Mouse (Mus musculus) heart, adult 18-20 months (tissue): ENCODE measurements around the gene Samd4b. TPM values are rescaled to one million over a fixed set of nuclear protein-coding genes. Genes with fewer than 3 reads are reported as not detected.
A peak's percentile ranks its signal among the peaks of the same experiment; 100 is the strongest.
"Not testable (repeated sequence)": the region's sequence is repeated elsewhere in the genome, so short reads cannot be mapped to it uniquely, and the experiment has no call there.

Experiments used
- DNase-seq, 2 experiments: peaks; one replicate each; pipeline ENCODE4 v3.0.0; 2021 to 2022; ENCODE audit warnings: mixed read lengths in 1 of 2
- long read RNA-seq, 2 experiments: library from polyadenylated mRNA; stranded (forward); transcript quantifications; one replicate each; pipeline ENCODE4 v2.0.0; 2021
- total RNA-seq, 2 experiments: library from RNA; stranded (reverse); gene quantifications; 2 replicates each; pipeline ENCODE4 v1.2.3; 2021

Samd4b gene
- total RNA-seq = 10 to 100 TPM; 19.6 to 22.1 TPM
- long read RNA-seq, experiment 1, full-length matches to known transcripts = 7 of 21 reads
- long read RNA-seq, experiment 1, partial matches to known transcripts = 5 of 21 reads
- long read RNA-seq, experiment 1, other reads (novel, unspliced or antisense) = 9 of 21 reads
- long read RNA-seq, experiment 2, full-length matches to known transcripts = 3 of 6 reads
- long read RNA-seq, experiment 2, partial matches to known transcripts = 2 of 6 reads
- long read RNA-seq, experiment 2, other reads (novel, unspliced or antisense) = 1 of 6 reads

DNA sequence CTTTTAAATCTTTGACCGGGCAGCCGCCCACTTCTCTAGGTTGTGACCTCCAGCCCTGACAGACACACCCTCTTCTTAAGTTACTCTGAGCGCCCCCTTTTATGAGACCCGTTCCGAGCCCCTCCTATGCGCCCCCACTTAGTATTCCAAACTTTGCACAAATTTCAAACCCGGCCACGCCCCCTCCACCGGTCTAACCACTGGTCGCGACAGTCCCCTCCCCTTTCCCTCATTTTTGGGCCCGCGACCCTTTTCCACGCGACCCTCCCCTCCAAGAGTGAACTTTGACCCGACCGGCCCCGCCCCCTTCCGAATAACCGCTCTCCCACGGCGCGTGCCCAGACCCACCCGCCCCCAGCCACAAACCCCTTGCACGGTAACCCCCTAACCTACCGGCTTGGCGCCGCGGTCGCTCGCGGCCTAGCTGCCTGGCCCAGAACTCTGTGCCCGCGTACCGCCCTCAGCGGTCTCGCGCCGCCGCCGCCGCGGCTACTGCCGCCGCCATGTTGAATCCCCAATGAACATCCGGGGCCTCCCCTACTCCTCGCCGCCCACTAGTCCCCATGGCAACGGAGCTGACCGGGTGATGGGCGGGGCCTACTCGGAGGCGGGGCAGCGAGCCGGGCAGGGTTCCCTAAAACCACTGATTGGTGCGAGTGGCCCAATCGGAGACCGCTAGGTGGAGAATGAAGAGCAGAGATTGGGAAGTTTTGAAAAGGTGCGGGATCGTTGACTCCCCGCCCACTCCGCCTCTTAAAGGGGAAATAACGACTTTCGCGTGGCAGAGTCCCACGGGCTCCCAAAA lies at the start of gene Samd4b, which contains the start of gene Pak4:
Gene Samd4b, minus strand, starts transcription at position 503 of the 805 bp plus-strand sequence.
Gene Pak4, minus strand, starts transcription at position 544 of the 805 bp plus-strand sequence.
- DNase-seq = peak; percentile 100

DNA sequence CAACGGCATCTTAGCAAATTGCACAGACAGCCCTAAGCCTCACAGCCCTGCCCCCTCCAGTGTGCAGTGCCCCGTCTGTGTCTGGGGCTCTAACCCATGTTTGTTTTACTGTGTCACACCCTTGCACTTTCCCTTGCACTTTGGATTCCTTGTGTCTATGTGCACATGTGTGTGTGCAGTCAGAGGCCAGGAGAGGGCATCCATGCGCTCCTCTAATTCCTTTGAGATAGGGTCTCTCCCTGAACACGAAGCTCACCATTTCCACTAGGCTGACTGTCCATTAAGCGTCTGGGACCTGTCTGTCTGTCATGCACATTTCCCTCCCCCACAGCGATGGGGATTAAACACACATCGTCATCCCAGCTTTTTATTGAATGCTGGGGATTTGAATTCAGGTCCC lies 49.1 kb upstream of the Samd4b start:
- DNase-seq = no peak

DNA sequence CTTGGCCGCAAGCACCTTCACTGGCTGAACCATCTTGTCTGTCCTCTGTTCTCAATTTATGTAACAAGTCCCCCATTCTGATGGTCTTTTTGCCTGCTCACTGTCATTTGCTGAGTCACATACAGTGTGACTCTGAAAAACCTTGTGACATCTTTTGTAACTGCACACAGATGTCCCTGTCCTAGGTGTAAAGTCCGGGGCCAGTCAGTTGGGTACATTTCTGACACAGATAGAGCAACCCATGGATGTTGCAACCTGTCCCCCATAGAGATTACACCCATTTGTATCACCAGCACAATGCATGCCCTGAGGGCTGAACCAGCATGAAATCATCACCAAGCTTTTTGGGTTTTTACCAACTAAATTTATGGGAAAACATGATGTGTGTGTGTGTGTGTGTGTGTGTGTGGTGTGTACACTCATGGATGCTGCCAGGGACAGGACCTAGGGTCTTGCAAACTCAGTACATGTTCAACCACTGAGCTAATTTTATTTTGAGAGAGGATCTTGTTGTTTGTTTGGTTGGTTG lies 48.1 kb upstream of the Samd4b start:
- no peak for DNase-seq

DNA sequence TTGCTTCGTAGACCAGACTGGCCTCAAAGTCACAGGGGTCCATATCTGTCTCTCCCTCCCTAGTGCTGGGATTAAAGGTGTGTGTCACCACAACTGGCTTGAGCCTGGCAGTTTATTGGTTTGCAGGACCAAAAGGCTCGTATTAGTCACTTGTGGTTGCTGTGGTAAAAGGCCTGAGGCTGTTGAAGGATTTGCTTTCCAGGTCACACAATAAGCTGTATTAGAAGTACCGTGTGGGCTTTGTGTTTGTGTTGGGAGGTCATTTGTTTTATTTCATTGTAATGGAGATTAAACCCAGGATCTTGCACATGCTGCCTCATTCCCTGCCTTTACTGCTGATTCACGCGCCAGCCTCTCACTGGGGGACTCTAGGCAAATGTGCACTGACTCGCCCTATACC lies 47.4 kb upstream of the Samd4b start:
- no peak for DNase-seq

DNA sequence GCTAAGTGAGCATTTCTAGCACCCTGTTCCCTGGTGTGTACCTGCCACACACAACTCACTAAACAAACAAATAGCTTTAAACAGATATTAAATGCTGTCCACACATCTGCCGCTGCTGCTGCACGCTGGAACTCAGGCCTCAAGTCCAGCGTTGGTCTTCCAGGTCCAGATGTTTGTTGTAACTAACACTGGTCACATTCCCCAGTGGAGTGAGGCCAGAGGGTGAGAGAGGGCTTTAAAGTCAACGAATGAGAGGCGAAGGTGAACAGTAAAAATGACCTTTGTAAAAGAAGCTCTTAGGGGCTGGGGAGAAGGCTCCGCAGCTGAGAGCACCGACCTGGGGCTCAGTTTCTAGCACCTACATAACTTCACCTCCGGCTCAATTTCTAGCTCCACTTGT lies 43.6 kb upstream of the Samd4b start:
- no peak for DNase-seq

DNA sequence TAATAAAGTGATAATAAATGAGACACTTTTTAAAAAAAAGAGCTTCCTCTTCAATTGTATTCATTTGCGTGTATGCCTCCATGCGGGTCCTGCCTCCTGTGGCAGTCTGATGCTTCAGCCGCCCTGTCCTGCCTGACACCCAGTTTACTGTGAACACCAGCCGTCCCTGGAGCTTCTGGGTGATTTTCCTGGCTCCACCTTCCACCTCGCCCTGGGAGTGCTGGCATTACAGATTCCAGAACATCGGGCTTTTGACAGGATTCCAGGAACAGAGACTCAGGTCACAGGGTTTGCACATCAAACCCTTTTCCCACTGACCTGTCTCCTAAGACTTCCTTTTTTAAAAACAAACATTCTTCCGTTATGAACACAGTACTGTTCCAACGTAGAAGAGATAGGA lies 39.6 kb upstream of the Samd4b start:
- DNase-seq = peak in 1 of 2 experiments; percentile 3

DNA sequence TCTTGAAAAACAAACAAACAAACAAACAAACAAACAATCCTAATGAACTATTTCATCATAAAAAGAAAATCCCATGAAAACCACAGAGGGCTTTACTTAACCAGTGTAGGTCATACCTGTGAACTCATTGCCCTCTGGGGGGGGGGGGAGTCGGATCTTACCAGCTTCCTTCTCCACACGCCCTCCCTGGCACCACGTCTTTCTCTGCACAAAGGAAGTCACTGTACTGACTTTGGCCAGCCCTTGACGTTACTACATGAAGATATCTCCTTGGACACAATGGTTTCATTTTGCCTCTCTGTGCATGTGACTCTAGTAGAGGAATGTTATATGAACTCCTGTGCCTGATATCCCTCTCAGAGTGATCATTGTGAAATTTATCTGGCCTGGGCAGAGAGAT lies 36.2 kb upstream of the Samd4b start:
- no peak for DNase-seq

DNA sequence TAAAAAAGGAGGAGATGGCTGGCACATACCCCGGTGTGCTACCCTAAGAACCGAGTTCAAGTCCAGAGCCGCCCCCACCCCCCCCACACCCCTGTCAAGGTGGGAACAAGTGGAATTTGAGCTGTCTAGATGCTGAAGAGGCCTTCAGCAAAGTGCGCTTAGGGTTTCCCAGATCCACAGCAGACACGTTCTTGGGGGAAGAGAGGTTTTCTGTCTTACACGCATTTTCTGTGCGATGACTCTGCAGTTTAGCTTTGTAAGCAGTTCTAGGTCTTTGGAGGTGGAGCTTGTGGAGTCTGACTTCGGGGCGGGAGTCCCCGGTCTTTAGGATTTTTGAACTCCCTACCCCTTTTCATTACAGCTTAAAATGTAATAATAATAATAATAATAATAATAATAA lies 33.1 kb upstream of the Samd4b start, which contains the start of gene Acp7:
Gene Acp7, minus strand, starts transcription at position 260 of the 400 bp plus-strand sequence.
- DNase-seq = no peak

DNA sequence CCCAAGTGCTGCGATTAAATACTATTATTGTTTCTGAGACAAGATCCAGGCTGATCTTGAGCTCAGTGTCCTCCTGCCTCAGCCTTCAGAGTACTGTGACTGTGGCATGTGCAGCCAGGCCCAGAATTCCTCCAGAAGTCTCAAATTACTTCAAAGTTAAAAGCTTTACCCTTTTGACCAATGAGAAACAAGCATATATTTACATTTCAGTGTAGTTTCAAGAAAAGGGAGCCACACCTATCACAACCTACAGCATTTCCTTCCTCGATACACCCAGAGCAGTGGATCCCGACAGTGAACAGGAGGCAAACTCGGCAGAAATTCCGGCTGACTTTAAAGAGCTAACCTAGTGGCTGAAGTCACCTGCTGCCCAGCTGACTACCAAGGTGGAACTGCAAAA lies 26.8 kb upstream of the Samd4b start:
- no peak for DNase-seq

DNA sequence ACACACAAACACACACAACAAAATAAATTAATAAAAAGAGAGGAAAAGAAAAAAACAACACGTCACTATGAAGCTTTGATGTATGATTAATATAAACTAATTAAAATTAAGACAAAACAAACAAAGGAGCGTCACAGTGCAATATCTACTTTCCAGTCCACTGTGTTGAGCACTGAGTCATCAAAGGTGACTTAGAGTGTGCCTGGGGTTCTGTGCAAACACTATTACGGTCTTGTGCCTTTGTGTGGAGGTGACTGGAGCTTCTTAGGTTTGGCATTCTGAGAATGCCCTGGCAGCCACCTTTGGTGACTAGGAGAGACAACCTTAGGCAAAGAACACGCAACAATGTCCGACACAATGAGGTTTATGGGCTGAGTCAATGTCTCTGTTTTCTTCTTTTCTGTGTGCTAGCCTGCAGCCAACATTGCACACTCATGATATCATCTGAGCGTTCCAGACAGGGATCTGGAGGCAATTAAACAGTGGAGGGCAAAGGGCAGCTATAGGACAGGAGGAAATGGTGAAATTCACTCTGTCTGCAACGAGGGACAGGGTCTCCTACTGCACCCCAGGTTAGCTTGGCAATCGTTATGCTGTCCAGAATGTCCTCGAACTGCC lies 21.3 kb upstream of the Samd4b start:
- no peak for DNase-seq

DNA sequence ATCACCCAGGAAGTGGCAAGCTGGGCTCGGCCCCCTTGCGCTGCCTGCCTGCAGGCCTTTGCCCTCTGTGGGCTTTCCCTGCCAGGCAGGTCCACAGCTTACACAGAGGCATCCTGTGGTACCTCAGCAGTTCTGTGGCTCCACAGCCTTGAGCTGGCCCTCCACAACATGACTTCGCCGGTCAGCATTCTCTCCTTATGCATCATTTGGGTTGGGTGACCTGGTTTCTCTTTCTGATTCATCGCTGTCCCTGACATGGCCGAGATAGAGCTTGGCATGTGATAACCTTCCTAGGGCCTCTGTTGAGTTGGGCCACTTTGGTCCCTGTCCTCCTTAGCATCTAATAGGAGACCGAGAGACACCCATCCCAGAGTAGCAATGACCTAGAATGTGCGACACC lies 8.0 kb upstream of the Samd4b start:
- DNase-seq = no peak

DNA sequence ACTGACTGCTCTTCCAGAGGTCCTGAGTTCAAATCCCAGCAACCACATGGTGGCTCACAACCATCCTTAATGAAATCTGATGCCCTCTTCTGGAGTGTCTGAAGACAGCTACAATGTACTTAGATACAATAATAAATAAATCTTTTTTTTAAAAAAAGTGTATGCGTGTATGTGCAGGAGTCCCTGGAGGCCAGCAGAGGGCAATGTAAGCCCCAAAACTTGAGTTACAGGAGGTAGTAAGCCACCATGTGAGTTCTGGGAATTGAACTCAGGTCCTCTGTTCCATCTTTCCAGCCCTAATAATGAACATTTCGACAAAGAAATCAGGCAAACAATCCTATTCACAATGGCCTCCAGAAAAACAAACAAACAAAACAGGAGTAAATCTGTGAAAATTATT lies 5.8 kb upstream of the Samd4b start:
- not testable (repeated sequence) for DNase-seq

DNA sequence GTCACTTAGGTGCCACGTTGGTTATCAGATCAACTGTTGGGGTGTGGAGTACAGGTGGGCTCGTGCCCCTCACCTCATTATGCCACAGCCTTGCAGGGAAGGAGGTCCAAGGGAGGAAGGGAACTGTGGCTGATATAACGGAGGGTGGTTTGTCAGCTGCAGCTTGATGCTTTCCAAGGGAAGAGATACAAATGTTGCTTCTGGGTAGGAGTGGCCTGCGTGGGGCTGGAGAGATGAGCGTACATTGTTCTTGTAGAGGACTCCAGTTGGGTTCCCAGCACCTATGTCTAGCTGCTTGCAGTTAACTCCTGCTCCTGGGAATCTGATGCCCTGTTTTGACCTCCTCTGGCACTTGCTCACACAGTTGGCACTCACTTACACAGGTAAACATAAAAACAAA lies 5.2 kb upstream of the Samd4b start:
- DNase-seq = no peak

DNA sequence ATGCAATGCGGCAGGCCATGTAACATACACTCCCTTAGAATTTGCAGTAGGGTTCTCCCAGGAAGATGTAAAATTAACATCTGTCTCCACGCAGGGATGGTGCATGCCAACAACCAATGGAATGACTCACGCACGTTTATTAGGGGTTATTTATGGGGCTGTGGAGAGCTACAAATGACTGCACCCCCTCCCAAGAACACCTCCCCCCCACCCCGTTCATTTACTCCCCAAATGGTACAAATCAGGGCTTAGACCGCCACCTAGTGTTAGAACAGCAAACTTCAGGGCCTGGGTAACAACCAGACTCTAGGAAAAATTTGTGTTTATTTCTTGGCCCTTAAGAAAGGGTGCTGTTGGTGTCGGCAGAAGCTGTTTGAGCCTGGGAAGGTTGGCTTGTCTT lies 3.7 kb upstream of the Samd4b start:
- peak in 1 of 2 experiments; percentile 77 for DNase-seq

DNA sequence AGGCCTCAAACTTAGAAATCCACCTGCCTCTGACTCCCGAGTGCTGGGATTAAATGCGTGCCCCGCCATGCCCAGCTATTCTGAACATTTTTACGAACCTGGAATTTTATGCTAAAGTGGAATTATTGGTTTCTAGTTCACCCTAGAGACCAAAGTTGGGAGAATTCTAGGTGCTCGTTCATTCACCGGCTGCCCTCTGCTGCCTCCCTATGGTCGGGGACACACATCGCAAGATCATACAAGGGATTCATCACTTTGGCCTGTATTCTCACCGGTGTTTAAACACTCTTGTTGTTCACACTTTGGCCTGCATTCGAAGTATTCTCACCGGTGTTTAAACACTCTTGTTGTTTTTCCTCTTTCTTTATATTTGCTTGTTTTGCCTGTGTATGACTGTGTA lies 3.1 kb upstream of the Samd4b start:
- peak; percentile 61 to 88 for DNase-seq

DNA sequence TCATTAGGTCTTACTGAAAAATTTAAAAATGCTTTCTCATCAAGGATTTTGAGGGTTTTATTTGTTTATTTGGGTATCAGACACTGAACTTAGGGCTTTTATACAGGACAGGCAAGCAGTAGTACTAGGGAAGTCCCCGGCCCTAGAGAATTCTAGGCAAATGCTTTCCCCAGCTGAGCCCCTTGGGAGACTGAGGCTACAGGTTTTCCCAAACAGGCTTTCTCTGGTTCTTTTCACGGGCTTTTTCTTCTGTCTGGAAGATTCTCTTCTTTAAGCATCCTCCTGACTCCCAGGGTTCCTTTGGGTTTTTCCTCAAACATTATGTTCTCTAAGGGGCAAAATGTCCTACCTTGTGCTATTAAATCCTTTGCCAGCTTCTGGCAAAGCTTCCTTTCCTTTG lies 1.0 kb upstream of the Samd4b start:
- DNase-seq = no peak

DNA sequence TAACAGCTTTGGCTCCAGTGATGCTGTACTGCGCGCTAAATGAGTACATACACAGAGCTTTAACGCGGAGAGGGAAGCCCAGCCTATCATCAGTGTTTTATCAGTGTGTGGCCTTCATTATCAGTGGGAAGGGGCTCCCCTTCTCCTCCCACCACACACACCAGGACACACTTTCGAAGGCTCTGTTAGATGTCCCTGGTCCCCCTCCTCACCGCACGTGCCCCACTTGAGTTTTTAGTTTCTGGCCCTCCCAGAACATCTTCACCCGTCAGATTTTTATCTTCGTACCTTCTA lies 720 bp downstream of the Samd4b start:
- DNase-seq = no peak

DNA sequence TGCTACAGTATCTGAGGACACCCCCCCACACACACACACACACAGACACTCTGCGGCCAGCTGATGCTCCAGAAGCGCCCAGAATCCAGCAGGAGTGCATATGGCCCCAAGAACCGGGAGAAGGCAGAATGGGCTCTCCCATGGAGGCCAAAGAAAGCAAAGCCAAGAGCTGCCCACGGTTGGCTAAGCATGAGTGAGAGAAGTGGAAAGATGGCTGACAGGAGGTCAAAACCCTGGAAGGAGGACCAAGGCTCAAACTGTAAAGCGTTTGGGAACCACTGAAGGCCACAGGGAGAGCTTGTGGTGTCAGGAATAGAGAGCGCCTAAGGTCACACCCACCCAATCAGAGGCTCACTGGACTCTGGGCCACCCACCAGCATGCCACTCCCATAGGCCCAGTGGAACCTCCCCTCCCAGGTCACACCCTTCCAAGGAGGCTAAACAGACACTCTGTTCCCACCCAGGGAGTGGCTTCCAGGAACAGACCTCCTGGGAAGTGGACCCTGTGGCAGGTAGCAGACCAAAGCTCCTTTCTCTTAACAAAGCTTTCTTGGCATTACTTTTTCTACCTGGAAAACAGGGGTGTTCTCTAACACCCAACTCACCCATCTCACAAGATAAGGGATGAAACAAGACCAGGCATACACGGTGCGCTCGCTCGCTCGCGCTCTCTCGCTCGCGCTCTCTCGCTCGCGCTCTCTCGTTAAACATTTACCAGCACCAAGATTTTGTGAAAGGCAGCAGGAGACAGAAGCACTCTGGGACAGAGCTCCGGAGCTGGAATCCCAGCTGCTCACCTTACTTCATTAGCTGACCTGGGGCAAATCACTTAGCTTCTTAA lies 1.3 kb downstream of the Samd4b start:
- DNase-seq = no peak

DNA sequence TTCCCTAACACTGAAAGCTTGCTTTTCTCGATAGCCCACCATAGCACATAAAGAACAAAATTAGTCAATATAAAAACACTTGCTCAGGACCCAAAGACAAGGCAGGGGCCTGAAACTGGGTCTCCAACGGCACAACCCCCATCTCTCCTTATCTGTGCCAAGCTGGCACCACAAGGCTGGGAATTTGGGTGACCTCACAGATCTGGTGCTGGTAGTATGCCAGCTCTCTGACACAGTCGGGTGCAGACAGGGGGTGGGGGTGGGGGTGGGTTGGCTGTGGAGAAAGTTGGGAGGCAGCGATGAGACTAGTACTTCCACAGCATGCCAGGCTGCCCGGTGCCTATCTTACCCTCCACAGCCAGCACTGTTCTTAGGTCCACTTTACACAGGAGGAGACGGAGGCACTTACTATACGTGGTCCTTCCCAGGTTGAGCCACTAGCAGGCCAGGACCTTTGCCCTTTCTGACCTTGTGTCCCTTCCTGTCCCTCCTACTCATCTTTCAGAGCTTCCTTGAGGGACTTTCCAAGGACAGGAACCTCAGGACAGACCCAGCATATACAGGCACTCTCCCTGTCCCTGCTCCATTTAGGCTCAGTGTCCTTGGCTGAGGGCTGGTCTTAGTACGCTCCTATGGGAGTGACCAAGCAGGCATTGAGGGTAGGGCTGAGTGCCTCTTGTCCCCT lies 2.1 kb downstream of the Samd4b start:
- DNase-seq = no peak

DNA sequence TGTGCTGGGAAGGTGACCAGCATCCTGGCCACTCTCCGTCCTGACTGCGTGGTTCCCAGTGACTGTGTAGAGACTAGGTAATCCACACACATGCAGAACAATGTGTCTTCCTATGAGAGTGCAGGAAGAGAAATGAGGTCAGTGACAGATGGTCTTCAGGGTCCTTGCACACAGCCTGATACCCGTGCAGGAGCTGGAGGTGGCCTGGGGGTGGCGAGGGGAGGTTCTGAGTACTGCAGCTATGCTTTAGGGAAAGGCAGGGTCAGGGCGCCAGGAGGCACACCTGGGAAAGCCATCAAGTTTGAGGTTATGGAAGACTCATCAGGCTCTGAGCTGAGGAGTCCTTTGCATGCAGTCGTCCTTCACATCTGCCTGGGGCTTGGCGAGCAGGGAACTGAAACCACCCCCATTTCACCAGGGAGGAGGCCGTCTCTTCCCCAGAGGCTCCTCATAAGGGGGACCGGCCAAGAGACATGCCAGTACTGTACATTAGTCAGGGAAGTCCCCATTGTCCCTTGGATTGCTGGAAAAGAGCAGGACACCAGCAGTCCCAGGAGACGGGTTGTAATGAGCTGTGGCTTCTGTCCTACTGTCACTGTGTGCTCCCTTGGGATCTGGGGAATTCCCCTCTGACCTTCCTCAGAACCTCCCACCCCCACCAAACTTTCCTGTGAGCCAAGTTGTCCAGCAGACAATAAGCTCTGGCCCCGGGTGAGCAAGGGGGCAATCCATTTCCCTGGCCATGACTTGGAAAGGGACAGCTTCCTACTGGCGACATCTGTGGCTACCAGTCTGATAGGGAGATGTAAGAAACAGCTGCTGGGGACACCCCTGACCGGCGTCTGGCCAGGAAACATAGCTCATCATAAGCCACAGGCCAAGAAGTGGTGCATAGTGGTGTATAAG lies 4.5 kb downstream of the Samd4b start:
- peak; percentile 73 to 88 for DNase-seq
